Mouse (Mus musculus) neural tube, embryonic 15.5 days (tissue): Measurements from ENCODE around the gene Ifit3b. TPM values are rescaled to one million over a fixed set of nuclear protein-coding genes. Genes with fewer than 3 reads are reported as not detected.

ENCODE experiments used
- ATAC-seq: fragments of 200-750 bp; cut with Nextera tagmentation; 2 replicates; pipeline ENCODE4 v1.8.0; 2017; ENCODE audit warnings: mild to moderate bottlenecking, moderate TSS enrichment, moderate library complexity; ENCODE audit not compliant: low FRiP score
- H3K27ac ChIP-seq: fragments of 300-500 bp; sonication (generic); replicated peaks from 2 replicates; pipeline ENCODE4 v1.5.1; 2015; ENCODE audit warnings: mild to moderate bottlenecking, inconsistent platforms
- H3K27me3 ChIP-seq: fragments of 300-500 bp; sonication (generic); replicated peaks from 2 replicates; pipeline ENCODE4 v1.6.1; 2015; ENCODE audit warnings: inconsistent platforms
- H3K36me3 ChIP-seq: fragments of 300-500 bp; sonication (generic); 2 replicates; pipeline ENCODE4 v1.6.1; 2015; ENCODE audit warnings: inconsistent platforms
- H3K4me1 ChIP-seq: fragments of 300-500 bp; sonication (generic); 2 replicates; pipeline ENCODE4 v1.6.1; 2015; ENCODE audit warnings: inconsistent platforms
- H3K4me2 ChIP-seq: fragments of 300-500 bp; sonication (generic); 2 replicates; pipeline ENCODE4 v1.6.1; 2015; ENCODE audit warnings: inconsistent platforms, mild to moderate bottlenecking, moderate library complexity
- H3K4me3 ChIP-seq: fragments of 300-500 bp; sonication (generic); replicated peaks from 2 replicates; pipeline ENCODE4 v1.5.1; 2015; ENCODE audit warnings: mild to moderate bottlenecking, inconsistent platforms
- H3K9ac ChIP-seq: fragments of 300-500 bp; sonication (generic); replicated peaks from 2 replicates; pipeline ENCODE4 v1.6.1; 2015; ENCODE audit warnings: mild to moderate bottlenecking, inconsistent platforms
- H3K9me3 ChIP-seq: fragments of 300-500 bp; sonication (generic); replicated peaks from 2 replicates; pipeline ENCODE4 v1.6.1; 2016; ENCODE audit warnings: inconsistent platforms
- WGBS: fragments of 180-500 bp; shearing (Covaris S2); methylation state at CpG from one replicate; pipeline ENCODE4 v1.1.7; 2015; ENCODE audit warnings: mixed read lengths; 5-methylcytosine and 5-hydroxymethylcytosine counted together
- polyA plus RNA-seq: library from polyadenylated mRNA; unstranded; fragments of >200 nt; fragmentation: Nextera tagmentation; extraction: Ambion mirVana; gene quantifications from 2 replicates; pipeline ENCODE4 v1.2.1, GENCODE M21; 2015

The Ifit3b gene
- polyA plus RNA-seq, 1 experiment from 2014 or later = 0.51 TPM

DNA sequence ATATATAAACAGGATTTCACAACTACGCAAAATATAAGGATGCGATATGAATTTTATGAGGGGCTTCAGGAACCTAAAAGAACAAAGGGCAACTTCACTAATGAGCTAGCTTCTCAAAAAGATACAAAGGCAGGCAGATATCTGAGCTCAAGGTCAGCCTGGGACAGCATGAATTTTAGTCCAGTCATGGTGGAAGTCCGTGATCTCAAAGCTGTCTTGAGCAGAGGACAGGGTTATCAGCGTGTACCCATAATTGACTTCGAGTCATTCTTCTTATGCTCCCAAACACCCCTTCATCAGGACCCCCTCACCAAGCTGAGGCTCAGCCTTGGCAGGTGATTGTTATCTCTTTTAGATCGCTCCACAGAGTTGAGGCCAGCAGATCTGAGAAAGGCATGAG lies 43.2 kb downstream of the Ifit3b start:
- Histone ChIP-seq H3K4me1 (no peaks in the 10 kb centered on the region), H3K9me3 (no peaks in the 10 kb centered on the region), H3K27ac (no peak overlapping the region), H3K36me3 (no peaks in the 10 kb centered on the region), H3K9ac (no peak overlapping the region), H3K4me3 (no peak overlapping the region), H3K27me3 (no peaks in the 10 kb centered on the region), H3K4me2 (no peak overlapping the region)
- WGBS = 87% methylated on average over 6 of the region's 6 CpGs
- no peak for ATAC-seq

- 83% methylated on average over 10 of the region's 10 CpGs for WGBS
- Histone ChIP-seq H3K4me2 (no peak overlapping the region), H3K9ac (no peak overlapping the region), H3K4me1 (no peaks in the 10 kb centered on the region), H3K27me3 (no peaks in the 10 kb centered on the region), H3K9me3 (no peaks in the 10 kb centered on the region), H3K4me3 (no peak overlapping the region), H3K36me3 (no peaks in the 10 kb centered on the region), H3K27ac (no peak overlapping the region)
- no peak for ATAC-seq
Observed at GRCm38 (mm10) chr19:34655227-34655805, 47.5 kb downstream of the Ifit3b start.

DNA sequence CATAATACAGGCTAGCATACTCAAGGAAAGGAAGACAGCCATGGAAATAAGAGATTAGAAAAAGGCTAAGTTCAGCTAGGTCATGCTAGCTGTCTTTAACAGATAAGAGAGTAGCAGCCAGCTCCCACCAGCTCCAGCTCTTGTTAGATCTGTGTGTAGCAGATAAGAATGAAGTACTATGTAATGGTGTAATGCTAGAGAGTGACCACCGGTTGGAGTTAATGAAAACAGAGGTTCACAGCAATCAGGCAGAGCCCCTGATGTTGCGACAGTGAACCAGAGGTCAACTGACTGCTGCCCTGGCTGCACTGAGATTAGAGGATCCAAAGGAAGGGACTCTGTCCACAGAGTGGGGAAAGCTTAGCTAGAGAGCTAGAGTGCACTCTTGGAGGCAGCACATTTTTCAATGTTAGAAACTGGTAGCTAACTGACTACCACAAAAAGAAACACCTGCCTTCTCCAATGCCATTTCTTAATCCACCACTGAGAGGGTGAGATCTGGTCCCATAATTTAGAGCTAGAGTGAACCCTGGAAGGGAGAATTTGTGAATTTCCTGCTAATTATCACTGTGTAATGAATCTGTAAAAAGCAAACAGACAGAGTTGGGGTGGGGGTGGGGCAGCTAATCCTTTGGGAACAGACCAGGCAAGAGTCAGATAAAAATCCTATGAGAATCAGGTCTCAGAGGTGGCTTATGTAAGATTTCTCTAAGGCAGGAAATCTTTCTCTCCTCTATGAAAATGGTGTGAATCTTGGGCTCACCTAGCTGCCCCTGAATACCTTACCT lies 48.9 kb downstream of the Ifit3b start:
- H3K9ac ChIP-seq = no peak overlapping the region
- H3K27ac ChIP-seq = no peak overlapping the region
- H3K36me3 ChIP-seq = no peaks in the 10 kb centered on the region
- H3K4me2 ChIP-seq = no peak overlapping the region
- WGBS = 44% methylated on average over 2 of the region's 2 CpGs
- H3K9me3 ChIP-seq = no peaks in the 10 kb centered on the region
- H3K27me3 ChIP-seq = no peaks in the 10 kb centered on the region
- no peak for ATAC-seq
- no peak overlapping the region for H3K4me3 ChIP-seq
- H3K4me1 ChIP-seq = no peaks in the 10 kb centered on the region

DNA sequence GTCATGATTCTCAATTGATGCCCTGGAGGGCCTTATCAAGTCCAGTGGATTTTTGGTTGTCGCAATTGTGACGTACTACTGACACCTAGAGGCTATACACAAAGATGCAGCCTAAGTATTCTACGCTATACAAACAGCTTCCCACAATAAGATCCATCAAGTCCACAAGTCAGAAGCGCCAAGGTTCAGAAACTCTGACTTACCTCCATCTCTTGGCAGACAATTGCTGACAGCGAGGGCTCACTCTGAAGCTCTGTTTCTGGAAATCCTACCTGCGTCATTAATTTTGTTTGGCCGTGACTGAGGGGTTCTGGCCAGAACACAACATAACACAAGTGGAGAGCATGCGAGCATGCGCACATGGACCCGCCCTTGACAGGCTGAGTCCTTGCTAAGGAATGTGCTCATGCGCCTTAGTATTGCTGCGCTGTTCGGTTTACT lies 54.3 kb downstream of the Ifit3b start:
- H3K9ac ChIP-seq = no peak overlapping the region
- WGBS = 19% methylated on average over 13 of the region's 13 CpGs
- peak overlapping the region; percentile 53 for H3K4me2 ChIP-seq
- H3K36me3 ChIP-seq = no peaks in the 10 kb centered on the region
- no peaks in the 10 kb centered on the region for H3K9me3 ChIP-seq
- H3K27me3 ChIP-seq = no peaks in the 10 kb centered on the region
- H3K4me3 ChIP-seq = peak overlapping the region; percentile 40
- no peak overlapping the region for H3K27ac ChIP-seq
- no peaks in the 10 kb centered on the region for H3K4me1 ChIP-seq
- ATAC-seq = peak; percentile 98

GRCm38 (mm10) chr19:34662740-34663139 lies 55.0 kb downstream of the Ifit3b start:
- 56% methylated on average over 5 of the region's 5 CpGs for WGBS
- no peaks in the 10 kb centered on the region for H3K9me3 ChIP-seq
- no peak overlapping the region for H3K4me3 ChIP-seq
- H3K4me2 ChIP-seq = 0 out of 2 replicates have a peak overlapping the region, but pooled peaks have one; percentile 53
- H3K4me1 ChIP-seq = no peaks in the 10 kb centered on the region
- ATAC-seq = 0 out of 2 replicates have a peak, but pooled peaks have one; percentile 5
- no peaks in the 10 kb centered on the region for H3K36me3 ChIP-seq
- H3K9ac ChIP-seq = no peak overlapping the region
- H3K27me3 ChIP-seq = no peaks in the 10 kb centered on the region
- H3K27ac ChIP-seq = no peak overlapping the region

Other genes with a start within 250 kb of the Ifit3b start
- gene Ch25h, start 132.8 kb upstream of the Ifit3b start, polyA plus RNA-seq = 0.52 and 1.2 TPM in 2 replicates
- gene Lipa, start 80.5 kb upstream of the Ifit3b start, polyA plus RNA-seq = 22.4 and 24.7 TPM in 2 replicates
- 6.1 and 7.5 TPM in 2 replicates for gene Ifit2, start 57.3 kb upstream of the Ifit3b start, polyA plus RNA-seq
- 2.1 and 3.1 TPM in 2 replicates for gene Ifit3, start 24.4 kb upstream of the Ifit3b start, polyA plus RNA-seq
- 1.6 and 1.7 TPM in 2 replicates for gene Ifit1bl1, start 6.0 kb upstream of the Ifit3b start, polyA plus RNA-seq
- 0.38 and 0.41 TPM in 2 replicates for gene Ifit1bl2, start 32.8 kb downstream of the Ifit3b start, polyA plus RNA-seq
- 0.63 and 2.0 TPM in 2 replicates for gene Ifit1, start 32.9 kb downstream of the Ifit3b start, polyA plus RNA-seq
- gene Slc16a12, start 139.3 kb downstream of the Ifit3b start, polyA plus RNA-seq = 1.5 and 2.4 TPM in 2 replicates